Mouse (Mus musculus) kidney, adult 11 months (tissue): ENCODE measurements around the gene Ctps.
"Not testable (repeated sequence)": the region's sequence is repeated elsewhere in the genome, so short reads cannot be mapped to it uniquely, and the experiment has no call there.

ENCODE experiments used
- DNase-seq: peaks from one replicate; pipeline ENCODE4 v3.0.0; 2022

The Ctps gene

DNA sequence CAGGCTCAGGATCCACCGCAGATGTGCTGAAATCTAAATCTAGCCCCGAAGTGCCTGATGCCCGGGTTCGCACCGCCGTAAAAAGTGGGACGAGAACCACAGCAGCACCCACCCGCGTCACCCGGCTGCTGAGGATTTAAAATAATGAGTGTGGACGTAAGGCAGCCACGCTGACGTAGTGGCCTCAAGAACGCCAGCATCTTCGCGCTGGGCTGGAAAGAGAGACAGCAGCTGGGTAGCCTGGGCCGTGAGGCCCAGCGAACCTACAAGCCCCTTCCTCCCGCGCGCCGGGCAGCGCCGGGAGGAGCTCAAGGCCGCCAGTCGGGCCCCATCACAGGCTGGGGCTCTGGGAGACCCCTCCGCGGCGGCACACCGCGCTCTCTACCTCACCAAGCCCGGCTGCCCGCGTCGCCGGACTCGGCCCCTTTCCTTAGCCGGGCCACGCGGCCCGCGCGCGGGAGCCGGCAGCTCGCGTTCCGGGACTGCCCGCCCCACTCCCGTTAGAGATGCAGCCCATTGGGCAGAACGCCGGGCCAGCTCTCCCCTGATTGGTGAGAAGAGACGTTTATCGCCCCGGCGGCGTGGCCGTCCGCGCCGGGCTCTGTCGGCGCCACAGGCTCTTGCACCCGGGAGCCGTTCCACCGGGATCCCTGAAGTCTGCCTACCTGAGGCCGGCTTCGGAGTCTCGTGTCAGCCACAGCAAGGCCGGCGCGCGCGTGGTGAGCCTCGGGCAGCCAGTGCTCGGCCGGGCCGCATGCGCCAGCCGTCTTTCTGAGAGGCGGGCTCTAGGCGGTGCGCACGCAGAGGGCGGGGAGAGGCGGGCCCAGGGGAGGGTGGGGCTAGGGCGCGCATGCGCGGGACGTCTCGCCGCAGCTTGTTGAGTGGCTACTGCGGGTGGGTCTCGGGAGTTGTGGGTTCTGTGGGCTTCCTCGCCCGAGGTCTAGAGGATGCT, at the start of gene Ctps:
TSS of gene Ctps (minus strand) at position 791 of the 952 bp plus-strand sequence.
- DNase-seq, result peak; percentile 93

DNA sequence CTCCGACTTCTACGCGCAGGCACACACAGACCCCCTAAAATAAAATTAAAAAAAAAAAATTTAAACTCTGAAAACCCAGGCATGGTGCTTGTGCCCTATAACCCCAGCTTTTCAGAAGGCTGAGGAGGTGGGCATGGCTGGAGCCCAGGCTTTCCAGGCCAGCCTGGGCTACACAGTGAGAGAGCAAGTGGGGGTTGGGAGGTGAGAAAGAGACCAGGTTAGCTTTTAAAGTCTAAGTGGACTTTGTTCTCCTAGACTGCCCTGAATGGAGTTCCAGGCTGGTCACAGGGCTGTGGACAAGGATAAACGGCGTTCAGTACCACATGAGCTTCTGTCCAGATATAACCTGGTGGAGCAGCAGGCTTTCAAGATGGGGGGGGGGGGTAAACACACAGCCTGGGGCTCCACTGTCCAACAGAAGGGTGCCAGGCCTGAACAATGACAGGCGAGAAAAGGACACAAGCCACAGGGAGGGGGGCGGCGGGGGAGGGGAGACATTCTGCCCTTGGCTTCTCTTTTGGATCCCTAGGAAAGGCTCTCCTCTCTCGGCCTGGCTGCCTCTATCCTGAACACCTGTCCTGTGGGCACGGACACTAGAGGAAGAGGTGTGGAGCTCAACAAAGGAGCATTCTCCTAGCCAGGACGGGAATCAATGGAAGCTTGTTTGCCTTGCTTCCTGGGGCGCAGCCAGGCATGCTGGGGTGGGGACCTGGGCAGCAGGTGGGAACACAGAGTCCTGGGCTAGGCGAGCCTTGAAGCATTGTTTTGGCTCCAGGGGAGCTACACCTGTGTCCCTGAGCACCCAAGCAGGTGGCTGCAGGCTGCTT, 46.3 kb upstream of the Ctps start:
- no peak for DNase-seq

DNA sequence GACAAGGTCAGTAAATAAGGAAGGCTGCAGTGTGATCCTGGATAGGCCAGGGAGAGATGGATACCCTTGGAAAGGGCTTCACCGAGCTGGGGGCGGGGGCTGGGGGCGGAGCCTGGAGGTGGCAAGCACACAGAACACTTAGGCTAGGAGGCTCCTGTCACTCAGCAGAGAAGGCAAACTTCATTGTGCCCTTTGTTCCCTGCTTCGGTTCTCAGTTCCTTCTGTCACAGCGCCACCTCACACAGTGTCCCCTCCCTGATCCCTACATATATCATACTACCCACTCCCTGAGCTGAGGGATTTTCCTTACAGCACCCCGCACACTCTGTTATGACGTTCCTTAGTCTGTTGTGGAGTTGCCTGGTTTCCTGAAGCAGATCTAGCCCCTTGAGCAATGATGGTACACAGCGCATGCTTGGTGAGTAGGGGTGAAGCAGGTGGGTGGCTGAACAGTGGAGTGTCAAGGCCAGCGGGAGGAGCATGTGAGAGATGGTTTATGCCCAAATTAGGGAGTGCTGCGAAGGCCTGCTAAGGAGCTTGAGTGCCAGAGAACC, 45.5 kb upstream of the Ctps start:
- no peak for DNase-seq

DNA sequence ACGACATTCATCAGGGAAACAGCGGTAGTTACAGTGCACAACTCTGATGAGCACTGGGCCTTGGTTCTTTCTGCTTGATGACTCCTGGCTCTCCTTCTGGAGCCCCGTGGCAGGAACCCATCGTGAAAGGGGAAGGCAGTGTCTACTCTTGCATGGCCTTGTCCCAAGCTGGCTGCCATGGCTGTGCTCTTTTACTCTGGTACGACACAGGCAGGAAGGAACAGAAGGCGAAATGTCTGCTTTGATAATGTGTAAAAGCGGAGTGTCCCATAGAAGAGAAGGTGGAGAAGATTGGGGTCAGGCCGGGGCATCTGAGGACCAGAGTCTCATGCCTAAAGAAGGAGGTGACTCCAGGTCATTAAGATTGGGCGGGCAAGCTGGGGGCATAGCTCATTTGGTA, 44.6 kb upstream of the Ctps start:
- no peak for DNase-seq

DNA sequence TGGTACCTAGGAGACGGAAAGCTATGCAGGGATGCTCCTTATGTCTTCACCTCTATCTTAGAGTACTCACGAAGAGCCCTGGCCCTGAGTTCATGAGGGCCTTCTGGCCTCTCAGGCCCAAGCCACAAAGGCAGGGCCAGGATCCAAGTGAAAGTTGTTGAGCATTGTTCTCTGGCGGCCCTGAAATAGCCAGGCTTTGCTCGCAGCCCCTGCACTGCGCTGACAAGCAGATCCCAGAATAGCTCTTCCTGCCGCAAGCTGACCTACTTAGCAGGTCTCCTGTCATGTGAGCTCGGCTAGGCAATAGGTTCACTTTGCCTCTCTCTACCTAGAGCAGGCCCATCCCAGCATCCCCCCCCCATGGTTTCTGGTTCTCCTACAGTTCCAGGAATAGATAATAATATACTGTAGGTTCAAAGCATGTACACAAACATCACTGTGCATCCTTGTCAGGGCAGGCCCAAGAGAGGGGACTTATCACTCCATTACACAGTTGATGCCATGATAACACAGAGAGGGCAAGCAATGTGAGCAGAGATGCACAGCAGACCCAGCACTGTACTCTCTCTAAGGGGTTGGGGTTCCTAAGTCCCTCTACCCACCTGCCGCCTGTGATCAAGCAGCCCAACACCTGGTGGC, 43.7 kb upstream of the Ctps start:
- DNase-seq, result no peak

DNA sequence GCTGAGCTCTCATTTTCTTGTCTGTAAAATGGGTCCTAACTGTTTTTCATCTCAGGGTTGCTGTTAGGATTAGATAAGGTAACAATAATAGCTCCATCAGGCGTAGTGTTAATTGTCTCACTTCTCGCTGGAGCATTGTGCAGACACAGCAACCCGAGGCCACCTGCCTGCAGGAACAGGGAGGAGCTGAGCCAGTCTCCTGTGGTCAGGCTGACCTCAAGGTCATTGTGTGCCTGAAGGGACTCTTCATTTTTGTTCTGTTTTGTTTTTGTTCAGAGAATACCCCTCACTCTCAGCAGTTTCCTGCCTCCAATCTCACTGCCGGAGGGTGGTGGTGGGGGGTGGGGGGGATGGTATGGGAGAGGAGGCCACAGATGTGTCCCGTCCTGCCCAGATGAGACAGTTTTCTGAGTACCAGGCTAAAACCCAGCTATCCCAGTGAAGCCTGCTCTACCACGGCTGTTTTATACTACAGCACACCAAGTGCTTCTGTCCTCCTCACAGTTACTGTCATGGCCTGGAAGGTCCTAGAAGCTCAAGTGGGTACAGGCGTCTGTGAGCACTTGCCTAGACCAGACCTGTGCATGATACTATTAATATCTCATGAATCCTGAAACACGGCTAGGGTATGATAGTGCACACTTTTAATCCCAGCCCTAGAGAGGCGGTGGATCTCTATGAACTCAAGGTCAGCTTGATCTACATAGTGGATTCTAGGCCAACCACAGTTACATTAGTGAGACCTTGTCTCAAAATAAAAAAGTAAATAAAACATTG, 42.4 kb upstream of the Ctps start:
- no peak for DNase-seq

DNA sequence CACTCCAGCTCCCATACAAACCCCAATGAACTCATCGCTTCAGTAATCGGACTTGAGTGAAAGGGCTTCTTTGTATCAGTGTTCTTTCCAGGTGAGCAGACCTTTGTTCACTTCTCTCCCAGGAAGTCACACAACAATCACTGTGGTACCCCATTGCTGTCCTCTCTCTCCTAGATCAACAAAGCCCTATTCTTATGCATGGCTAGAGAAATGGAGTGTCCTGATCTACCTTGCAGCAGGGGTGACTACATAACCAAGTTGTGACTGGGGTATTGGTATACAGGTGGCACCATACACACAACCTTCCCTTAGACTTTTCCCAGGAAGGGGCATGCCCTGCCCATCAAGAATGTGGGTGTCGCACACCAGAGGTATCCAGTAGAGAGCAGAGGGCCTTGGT, 40.9 kb upstream of the Ctps start:
- no peak for DNase-seq

DNA sequence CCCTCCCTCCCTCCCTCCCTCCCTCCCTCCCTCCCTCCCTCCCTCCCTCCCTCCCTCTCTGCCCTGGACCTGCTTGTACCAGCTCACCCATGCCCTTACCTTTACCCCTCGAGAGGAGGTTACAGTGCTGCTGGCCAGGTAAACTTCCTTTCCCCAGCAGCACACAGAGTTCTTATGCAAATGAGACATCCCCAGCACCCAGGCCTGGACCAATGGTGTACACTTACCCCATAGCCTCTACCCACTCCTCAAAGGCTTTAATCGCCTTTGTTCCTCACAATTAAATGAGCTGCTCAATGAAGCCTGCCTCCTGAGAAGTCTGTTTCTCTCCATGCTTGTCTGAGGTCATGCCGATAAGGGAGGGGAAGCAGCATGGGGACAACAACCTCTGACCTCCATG, 36.9 kb upstream of the Ctps start:
- peak; percentile 23 for DNase-seq

DNA sequence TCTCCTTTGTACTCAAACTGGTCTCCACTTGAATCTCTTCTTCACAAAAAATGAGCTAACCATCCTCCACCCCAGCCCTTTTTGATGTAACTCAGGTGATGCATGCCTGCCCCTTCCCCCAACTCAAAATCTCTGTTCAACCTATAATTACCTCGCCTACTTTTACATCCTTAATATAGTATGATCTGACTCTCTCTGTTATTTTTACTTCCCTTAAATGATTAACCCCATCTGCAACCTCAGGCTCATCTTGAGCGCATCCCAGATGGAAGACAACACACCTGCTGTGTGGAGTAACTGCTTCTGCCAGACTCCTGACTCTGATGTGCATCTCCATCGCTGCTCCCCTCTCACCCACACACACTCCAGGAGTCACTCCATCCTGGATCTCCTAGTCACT, 32.6 kb upstream of the Ctps start:
- DNase-seq, result no peak

DNA sequence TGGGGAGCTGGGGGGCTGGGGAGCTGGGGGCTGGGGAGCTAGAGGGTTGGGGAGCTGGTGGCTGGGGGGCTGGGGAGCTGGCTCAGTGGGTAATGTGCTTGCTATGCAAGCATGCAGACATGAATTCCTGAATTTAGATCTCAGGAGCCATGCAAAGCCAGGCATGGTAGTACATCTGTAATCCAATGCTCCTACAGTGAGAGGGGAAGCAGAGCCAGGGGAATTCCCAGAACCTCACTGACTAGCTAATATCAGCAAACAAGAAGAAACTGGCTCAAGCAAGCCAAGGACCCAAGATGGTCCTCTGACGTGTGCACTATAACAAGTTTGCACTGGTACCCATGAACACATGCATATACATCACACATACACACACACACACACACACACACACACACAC, 31.7 kb upstream of the Ctps start:
- DNase-seq, result no peak

DNA sequence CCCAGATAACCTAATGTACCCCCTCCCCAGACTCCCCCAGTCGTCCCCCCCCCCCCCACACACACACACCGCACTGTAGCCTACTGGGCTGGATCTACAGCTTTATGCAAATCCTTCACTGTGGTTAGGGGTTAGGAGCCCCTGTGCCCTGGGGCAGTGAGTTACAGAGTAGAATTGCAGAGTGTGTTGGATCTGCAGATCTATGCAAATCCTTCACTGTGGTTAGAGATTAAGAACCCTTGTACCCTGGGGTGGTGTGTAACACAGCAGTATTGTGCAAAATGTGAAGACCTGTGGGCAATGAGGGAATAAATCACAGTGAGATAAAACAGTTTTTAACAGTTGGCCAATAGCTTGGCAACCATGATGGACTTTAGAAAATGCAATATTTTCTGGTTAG, 28.8 kb upstream of the Ctps start:
- peak; percentile 44 for DNase-seq

DNA sequence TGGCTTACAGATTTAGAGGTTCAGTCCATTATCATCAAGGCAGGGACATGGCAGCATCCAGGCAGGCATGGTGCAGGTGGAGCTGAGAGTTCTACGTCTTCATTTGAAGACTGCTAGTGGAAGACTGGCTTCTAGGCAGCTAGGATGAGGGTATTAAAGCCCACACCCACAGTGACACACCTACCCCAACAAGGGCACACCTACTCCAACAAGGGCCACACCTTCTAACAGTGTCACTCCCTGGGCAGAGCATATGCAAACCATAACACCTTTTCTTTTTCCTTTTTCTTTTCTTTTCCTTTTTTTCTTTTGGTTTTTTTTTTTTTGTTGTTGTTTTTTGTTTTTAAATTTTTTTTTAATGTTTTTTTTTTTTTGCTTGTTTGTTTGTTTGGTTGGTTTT, 26.1 kb upstream of the Ctps start:
- not testable (repeated sequence) for DNase-seq

DNA sequence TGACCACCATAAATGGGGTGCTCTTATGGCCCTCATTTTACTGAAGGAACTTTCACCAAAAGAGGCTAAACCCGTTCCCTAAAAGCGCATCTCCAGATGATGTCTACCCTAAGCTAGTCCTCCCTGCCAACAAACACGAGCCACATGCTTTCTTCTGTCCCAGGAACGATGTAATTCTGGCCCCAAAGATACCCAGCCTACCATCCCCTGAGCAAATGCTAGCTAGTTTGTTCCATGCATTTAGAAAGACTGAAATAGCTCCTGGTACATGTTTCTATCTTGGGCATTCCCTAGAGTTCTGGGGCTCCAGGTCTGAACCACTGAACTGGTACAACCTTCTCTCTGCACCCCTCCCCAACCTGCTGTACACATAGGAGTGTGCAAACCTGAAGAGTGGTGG, 20.9 kb upstream of the Ctps start:
- DNase-seq, result no peak

DNA sequence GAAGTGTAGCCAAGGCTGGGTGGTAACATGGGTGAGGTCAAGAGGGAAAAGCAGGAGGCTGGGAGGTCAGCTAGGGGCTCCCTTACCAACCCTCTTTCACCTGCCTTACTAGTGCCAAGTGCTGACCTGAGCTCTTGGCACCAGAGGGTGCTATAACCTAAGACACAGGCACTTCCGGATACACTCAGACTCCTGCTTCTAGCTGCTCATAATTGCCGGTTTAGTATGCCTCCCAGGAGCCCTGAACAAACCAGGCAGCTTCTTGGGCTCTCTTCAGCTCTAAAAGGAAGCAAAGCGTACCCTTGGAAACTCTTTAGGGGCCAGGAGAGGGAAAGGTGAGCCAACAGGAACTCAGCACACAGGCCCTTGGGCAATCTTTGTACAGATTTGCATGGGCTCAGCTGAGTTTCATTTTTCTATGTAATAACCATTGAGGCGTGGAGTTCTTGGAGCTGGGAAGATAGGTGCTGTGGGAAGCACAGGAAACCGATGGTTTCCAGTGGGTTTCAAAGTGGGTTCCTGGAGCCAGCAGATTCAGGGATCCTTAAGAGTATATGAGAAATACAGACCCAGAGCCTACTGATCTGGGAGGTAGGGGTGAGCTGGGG, 19.8 kb upstream of the Ctps start:
- peak; percentile 63 for DNase-seq

DNA sequence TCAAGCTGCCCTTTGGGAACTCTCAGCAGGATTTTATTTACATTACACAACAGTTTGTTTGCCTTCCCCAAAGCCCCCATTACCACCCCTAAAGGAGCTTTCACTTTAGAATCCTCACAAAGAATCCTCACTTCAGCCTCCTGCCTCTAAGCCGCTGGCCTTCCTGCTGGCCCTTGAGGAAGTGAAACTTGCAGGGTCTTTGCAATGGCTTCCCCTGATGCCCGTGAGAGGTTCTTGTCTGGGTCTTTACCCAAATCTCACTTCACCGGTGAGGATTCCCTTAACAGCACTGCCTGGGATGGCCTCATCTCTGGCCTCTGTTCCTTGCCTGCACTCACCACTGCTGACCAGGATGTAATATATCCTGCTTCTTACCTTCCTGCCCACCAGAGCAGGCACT, 19.0 kb upstream of the Ctps start:
- DNase-seq, result no peak

DNA sequence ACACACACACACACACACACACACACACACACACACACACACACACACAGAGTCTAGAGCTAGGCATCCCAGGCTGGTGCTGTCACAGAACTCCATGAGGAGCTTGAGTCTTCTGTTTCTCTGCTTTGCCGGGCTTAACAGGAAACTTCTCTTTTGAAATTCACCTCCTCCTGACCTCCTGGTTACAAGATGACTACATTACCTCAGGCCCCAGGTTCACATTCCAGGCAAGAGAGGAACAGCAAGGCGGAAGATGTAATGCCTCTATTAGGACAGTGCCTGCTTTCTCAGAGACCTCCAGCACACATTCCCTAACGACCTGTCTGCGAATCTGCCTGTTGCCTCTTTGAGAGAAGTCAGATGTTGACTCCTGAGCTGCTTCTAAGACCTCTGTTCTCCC, 18.4 kb upstream of the Ctps start, which contains the start of gene Gm8439:
TSS of gene Gm8439 (plus strand) at position 301 of the 400 bp plus-strand sequence.
- DNase-seq, result no peak

DNA sequence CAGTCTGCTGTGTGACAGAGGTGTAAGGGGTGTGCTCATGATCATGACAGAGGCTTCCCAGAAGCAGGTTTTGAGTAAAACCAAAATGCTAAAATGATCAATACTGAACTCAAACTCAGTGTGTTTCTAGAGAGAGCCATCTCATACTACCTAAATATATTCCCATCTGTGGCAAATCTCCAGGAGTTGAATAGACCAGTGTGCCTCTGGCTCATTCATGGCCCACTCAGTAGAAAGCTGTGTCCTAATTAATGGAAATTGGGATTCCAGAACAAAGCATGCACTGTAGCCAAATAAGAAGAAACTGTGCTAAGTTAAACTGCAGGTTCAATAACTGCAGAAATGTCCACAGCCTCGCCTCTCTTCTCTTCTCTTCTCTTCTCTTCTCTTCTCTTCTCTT, 16.9 kb upstream of the Ctps start:
- no peak for DNase-seq

DNA sequence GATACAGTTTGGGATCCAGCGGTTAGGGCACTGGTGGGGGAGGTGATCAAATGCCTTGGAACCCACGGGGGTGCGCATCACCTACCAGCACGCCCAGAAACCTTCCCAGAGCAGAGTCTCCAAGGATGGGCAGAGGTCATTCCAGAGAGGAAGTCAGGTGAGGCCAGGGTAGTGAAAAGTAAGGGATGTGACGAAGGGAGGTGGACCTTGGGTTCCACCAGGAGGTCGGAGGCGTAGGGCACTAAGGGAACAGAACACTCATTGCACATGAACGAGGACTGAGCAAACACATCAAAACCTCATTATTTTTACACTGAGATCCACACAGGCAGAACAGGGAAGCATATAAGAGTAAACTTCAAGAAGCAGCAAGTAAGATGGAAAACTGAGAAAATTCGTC, 11.6 kb upstream of the Ctps start:
- no peak for DNase-seq

DNA sequence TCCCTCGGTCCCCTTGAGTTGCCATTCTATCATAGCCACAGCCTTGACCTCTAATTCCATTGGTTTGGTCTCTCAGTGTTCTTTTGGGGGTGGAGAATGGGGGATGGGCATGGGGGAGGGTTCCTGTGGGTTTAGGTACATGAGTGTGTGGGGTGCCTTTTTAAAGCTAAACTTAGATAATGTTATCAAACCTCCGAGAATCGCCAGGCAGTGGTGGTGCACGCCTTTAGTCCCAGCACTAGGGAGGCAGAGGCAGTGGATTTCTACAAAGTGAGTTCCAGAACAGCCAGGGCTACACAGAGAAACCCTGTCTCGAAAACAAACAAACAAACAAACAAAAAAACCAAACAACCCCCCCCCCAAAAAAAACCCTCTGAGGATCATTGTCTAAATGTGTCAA, 10.8 kb upstream of the Ctps start:
- DNase-seq, result no peak

DNA sequence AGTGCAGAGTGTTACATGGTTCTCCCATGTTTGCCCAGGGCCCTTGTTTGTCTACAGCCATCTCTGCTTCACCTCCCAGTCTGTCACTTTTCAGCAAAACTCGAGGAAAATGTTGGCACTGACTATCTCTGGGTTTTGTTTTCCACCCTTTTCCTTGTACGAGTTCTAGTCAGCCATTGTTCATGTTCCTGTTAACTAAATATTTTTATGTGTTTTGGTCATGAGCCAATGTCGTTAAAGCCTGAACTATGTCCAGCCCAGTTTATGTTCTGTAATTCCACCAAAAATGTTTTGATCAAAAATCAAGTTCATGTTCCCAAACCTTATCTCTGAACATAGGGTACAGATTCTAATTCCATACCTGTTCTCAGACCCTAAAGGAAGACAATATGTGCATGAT, 1.6 kb upstream of the Ctps start:
- DNase-seq, result no peak

DNA sequence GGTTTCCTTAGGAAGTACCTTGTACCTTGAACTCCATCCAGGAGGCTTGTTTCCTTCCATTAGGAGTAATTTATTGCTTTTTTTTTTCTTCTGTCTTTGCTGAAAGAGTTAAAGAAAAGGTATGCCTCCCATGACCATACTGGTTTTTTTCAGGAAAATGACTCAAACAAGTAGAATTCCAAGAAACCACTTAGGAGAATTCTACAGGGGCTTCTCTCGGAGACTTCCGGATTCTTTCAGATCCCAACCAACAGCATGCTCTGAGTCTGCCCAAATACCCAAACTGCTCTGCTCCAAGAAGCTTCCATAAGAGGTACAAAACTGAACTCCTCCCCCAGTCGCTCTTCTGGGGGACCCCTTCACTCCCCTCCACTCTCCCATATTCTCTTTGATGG, 991 bp upstream of the Ctps start:
- DNase-seq, result no peak
